Mouse (Mus musculus) spleen, adult 2 months (tissue): ENCODE data around the gene Cyb5rl.

Experiments
- CTCF ChIP-seq: fragments of 200-500 bp; IDR thresholded peaks from 2 replicates; pipeline ENCODE4 v1.5.1; 2011; ENCODE audit warnings: mild to moderate bottlenecking, inconsistent platforms; ENCODE audit not compliant: insufficient read depth, insufficient read length, insufficient replicate concordance; ENCODE audit errors: extremely low read depth
- POLR2A ChIP-seq: fragments of 200-500 bp; IDR thresholded peaks from 2 replicates; pipeline ENCODE4 v1.6.1; 2011; ENCODE audit warnings: low read depth, low read length, inconsistent platforms

- TF ChIP-seq POLR2A (no peak), CTCF (no peak)
These were observed 51.1 kb downstream of the Cyb5rl start for GRCm38 (mm10) chr4:107117741-107118385.
